Mouse (Mus musculus) olfactory bulb, adult 2 months (tissue): Measurements from ENCODE around the gene Zbtb26. TPM values are rescaled to one million over a fixed set of nuclear protein-coding genes. Genes with fewer than 3 reads are reported as not detected.
A peak's percentile ranks its signal among the peaks of the same experiment; 100 is the strongest.

Source experiments
- H3K27ac ChIP-seq: fragments of 200-500 bp; 2 replicates; pipeline ENCODE4 v1.5.1; 2012; ENCODE audit warnings: low read depth, low read length; ENCODE audit not compliant: insufficient read depth
- H3K4me1 ChIP-seq: fragments of 200-500 bp; 2 replicates; pipeline ENCODE4 v1.6.1; 2012; ENCODE audit warnings: low read length; ENCODE audit not compliant: control insufficient read depth, insufficient read depth
- H3K4me3 ChIP-seq: fragments of 200-500 bp; 2 replicates; pipeline ENCODE4 v1.5.1; 2012; ENCODE audit warnings: mild to moderate bottlenecking, low read depth, low read length, moderate library complexity; ENCODE audit not compliant: insufficient read depth
- CTCF ChIP-seq: fragments of 200-500 bp; IDR thresholded peaks from 2 replicates; pipeline ENCODE4 v1.5.1; 2012; ENCODE audit warnings: low read depth, mild to moderate bottlenecking, low read length, moderate library complexity; ENCODE audit not compliant: insufficient read depth
- POLR2A ChIP-seq: fragments of 200-500 bp; IDR thresholded peaks from 2 replicates; pipeline ENCODE4 v1.6.1; 2012; ENCODE audit warnings: mild to moderate bottlenecking, low read depth, low read length, moderate library complexity; ENCODE audit not compliant: insufficient read depth
- WGBS: fragments of 180-500 bp; shearing (Covaris S2); methylation state at CpG from one replicate; pipeline ENCODE4 v1.1.7; 2018; 5-methylcytosine and 5-hydroxymethylcytosine counted together
- polyA plus RNA-seq: library from polyadenylated mRNA; stranded (reverse); fragments of >200 nt; gene quantifications from 2 replicates; pipeline ENCODE4 v1.2.4, GENCODE M21; 2012; ENCODE audit warnings: low replicate concordance; ENCODE audit not compliant: missing spikeins, insufficient read depth, insufficient read length

The Zbtb26 gene
- polyA plus RNA-seq, 1 experiment: not detected

DNA sequence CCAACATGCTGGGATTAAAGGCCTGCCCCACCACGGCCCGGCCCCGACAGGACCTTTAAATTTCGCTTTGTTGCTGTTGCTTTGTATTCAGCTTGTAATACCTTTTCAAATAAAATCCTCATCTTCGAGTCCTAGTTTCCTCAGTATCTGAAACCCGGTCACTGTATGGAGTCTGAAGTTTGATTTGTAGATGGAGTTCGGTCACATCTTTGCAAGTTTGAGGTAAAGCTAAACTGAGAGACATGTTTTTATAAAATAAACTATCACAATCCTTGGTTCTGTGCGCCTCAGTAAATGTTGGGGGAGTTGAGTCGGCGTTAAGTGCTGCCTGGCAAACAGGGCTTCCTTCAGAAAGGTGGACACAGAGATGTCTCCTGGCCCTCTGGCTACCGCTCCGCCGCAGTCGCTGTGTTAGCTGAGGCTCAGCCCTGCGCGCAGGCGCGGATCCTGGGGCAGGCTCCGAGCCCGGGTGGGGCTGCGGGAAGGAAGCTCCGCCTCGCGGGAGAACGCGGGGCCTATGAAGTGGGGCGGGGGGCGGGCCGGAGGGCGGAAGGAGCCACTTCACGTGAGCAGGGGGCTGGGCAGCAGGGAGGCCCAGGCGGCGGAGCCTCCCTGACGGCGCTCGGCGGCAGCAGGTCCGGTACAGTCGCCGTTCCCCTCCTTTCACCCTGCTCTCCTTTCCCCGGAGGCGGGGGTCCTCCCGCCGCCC is 8.9 kb upstream of the Zbtb26 start:
- TF ChIP-seq POLR2A (peak; percentile 91), CTCF (no peak)
- H3K4me3 ChIP-seq: peak overlapping the region; percentile 90
- H3K4me1 ChIP-seq: peaks cover 9% of the 10 kb centered on the region; the same call in 1 of the 2 replicates
- peak overlapping the region; percentile 46 for H3K27ac ChIP-seq
- WGBS: 5% methylated on average over 44 of the region's 44 CpGs

DNA sequence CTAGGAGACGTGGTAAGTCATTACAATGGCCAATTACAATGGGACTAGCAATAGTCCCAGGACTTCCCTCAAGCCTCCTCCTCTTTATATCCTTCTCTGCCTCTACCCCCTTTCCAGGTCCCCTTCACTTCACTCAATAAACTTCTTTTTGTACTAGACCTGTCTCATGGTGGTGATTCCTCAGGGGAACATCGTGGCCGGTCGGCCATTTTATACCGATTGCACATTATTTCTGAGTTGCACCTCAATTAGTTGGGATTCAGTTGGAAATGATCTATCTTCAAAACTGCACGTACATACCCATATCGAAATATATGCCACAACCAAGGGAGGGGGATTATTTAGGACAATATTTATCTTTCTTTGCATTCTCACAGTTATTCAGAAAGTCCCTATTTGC is 11.3 kb downstream of the Zbtb26 start:
- H3K4me3 ChIP-seq: no peak overlapping the region
- TF ChIP-seq POLR2A (no peak), CTCF (no peak)
- 21% methylated on average over 7 of the region's 7 CpGs for WGBS
- no peak overlapping the region for H3K27ac ChIP-seq
- H3K4me1 ChIP-seq: no peaks in the 10 kb centered on the region

DNA sequence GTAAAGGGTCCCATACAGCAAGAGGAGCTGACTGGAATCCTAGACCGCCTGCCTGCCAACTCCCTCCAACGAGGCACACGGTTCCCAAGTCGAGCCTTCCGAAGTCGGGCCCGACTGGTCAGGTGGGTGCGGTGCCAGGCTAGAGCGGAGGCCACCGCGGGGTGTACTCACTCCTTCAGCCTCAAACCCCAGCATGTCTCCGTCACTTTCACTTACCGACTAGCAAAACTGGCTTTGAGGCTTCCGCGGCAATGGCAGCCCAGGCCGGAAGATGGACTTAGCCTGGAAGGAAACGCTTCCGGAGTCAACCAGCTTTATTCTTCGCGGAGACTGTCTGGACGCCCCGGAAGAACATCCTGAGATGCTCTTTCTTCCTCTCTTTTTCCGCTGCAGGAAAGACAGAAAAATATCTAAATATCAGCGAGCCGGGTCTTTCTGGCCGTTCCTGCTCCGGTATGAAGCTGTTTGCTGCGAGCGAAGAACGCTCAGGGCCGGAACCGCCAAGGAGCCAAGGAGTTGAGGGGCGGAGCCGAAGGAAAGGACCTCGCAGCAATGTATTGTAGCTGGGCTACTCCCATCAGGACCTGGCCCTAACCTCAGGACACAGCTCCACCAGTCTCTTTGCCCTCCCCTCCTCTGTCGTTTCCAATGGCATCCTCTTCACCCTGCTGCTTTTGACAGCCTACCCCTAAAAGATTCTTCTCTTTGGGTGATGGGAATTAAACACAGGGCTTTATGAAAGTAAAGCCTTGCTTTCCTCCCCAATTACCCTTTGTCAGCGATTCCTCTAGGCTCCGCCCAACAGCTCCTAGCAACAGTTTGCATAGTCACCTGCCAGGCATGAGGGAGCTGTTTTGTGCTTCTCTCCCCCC is 12.1 kb downstream of the Zbtb26 start:
- WGBS: under 1% methylated on average over 38 of the region's 38 CpGs

DNA sequence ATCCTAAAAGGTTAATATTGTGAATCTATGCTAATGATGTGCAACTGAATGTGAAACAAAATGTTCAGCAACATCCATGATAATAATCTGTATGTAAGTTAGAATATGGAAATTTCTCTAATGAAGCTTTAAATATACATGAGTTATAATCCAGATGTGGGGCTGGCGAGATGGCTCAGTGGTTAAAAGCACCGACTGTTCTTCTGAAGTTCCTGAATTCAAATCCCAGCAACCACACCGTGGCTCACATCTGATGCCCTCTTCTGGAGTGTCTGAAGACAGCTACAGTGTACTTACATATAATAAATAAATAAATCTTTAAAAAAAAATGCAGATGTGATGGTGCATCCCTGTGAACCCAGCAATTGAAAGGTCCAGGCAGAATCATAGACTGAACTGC is 19.3 kb downstream of the Zbtb26 start:
- Histone ChIP-seq H3K27ac (no peak overlapping the region), H3K4me3 (no peak overlapping the region), H3K4me1 (no peaks in the 10 kb centered on the region)
- WGBS: 27% methylated on average over 3 of the region's 3 CpGs
- TF ChIP-seq CTCF: no peak
- no peak for TF ChIP-seq POLR2A

More for the DNA sequence above, 12.1 kb downstream of the Zbtb26 start:
- H3K27ac ChIP-seq: peak overlapping the region; percentile 83
- H3K4me3 ChIP-seq: peak overlapping the region; percentile 74
- H3K4me1 ChIP-seq: no peaks in the 10 kb centered on the region
- no peak for TF ChIP-seq CTCF
- peak; percentile 47 for TF ChIP-seq POLR2A

DNA sequence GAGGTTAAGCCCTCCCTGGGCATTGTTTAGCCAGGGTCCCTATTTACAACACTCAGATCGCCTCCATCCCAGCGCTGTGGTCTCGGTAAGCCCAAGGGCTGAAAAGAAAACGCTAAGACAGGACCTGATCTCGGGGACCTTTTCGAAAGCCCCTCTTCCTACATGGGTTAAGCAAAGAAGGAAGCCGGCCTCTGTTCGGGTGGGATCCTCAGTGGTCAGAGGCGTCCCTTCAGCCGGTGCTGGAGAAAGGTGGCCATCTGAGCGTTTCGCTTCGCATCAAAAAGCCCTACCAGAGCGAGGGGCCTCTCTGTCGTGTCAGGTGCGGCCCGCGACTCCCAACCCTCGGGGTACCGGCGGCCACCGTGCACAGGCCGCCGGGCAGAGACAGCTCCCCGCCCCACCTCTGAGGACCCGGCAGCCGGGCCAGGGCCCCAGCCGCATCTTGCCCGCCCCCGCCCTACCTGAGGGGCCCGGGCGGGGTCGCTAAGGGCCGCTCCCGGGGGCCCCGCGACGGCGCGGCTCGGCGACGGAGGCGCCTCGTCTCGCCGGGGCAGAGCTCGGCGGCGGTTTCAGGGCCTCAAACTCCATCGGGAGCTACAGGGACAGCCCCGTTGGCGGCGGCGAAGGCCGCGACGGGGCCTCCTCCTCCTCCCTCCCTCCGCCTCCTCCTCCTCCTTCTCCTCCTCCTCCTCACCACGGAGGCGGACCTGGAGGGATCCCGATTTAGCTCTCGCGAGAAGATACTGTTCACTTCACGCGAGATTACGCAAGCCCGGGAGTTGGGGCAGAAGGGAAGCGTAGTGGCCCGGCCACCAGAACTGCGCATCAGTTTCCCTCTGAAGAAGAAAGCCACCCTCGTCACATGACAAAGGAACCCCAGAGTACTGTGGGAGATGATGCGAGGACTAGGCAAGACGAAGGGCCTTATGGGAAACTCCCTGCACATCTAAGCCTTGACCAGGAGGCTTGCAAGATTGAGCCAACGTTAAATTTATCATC is 20.3 kb downstream of the Zbtb26 start, which contains the start of gene Rc3h2:
Rc3h2 (minus strand) TSS at position 598 of the 999 bp plus-strand sequence.
- H3K4me3 ChIP-seq: peak within 1 kb of the TSS; percentile 68
- peak; percentile 94 for TF ChIP-seq POLR2A
- no peak for TF ChIP-seq CTCF
- no peaks in the 10 kb centered on the region for H3K4me1 ChIP-seq
- H3K27ac ChIP-seq: peak within 1 kb of the TSS; percentile 69
- under 1% methylated on average over 75 of the region's 75 CpGs for WGBS

DNA sequence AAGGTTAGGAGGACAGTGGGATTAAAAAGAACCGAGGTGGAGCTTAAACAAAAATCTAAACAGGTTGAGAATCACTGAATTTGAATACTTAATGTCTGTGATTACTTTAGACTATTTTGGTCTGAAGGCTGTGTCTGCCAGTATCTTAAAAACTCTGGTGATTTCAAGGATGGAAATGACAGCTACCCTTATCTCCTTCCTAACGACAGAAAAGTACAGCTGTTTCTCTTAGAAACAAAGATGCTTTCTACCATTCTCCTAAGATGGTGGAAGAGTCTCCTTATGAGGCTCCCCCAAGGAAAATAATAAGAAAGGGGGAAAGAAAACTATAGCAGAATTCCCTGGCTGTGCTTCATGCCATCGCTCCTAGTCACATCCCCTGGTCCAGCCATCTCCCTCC is 21.0 kb downstream of the Zbtb26 start:
- Histone ChIP-seq H3K4me1 (no peaks in the 10 kb centered on the region), H3K4me3 (peak overlapping the region; percentile 68), H3K27ac (peak overlapping the region; percentile 52)
- WGBS: 3% methylated on average over 3 of the region's 3 CpGs
- TF ChIP-seq POLR2A (no peak), CTCF (no peak)

DNA sequence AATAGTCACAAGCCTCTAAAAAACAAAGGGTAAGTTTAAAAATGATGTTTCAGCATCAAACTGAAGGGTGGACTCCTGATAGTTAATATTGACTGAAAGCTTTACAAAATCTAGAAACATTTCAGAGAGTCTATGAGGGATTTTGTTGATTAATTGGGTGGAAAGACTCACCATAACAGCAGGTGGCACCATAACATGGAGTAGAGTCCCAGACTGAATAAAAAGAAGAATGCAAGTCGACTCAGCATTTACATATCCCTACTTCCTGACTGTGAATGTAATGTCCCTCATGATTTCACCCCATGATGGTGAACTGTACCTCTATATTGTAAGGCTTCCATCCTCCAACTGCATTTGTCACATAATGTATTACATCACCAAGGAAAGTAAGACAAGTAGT is 47.4 kb downstream of the Zbtb26 start:
- H3K4me3 ChIP-seq: no peak overlapping the region
- no peak for TF ChIP-seq POLR2A
- no peak for TF ChIP-seq CTCF
- WGBS: 15% methylated on average over 1 of the region's 1 CpGs

DNA sequence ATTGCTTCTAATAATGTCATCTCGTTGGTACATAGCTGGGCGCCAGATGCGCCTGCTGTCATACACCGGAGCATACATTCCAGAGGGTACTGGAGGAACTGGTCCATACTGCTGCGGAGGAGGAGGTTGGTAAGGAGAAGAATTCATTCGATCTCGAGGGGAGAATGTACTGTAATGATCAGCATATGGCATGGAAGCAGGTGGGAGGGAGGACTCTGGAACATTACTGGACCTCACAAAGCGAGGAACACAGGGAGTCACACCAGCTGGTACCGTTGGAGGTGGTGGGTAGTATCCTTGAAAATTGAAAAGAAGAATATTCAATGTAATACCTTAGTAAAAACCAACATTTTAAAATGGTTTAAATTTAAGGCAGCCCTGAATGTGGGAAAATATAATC is 60.0 kb downstream of the Zbtb26 start:
- H3K4me3 ChIP-seq: no peak overlapping the region
- TF ChIP-seq CTCF (no peak), POLR2A (no peak)
- 94% methylated on average over 9 of the region's 9 CpGs for WGBS
- no peaks in the 10 kb centered on the region for H3K4me1 ChIP-seq
- no peak overlapping the region for H3K27ac ChIP-seq

More for the DNA sequence above, 47.4 kb downstream of the Zbtb26 start:
- H3K27ac ChIP-seq: no peak overlapping the region
- no peaks in the 10 kb centered on the region for H3K4me1 ChIP-seq

Other genes with a start within 250 kb of the Zbtb26 start
- gene Olfr366, start 231.6 kb downstream of the Zbtb26 start, polyA plus RNA-seq: not detected in 2 replicates
- not detected in 2 replicates for gene Olfr368, start 116.6 kb downstream of the Zbtb26 start, polyA plus RNA-seq
- gene Pdcl, start 83.8 kb downstream of the Zbtb26 start, polyA plus RNA-seq: not detected in 2 replicates
- 57.9 TPM in 1 of 2 replicates, not detected in the other for gene Rc3h2, start 20.2 kb downstream of the Zbtb26 start, polyA plus RNA-seq
- gene Zbtb6, start within 50 bp of the Zbtb26 start, polyA plus RNA-seq: not detected in 2 replicates
- gene Rabgap1, start 144 bp upstream of the Zbtb26 start, polyA plus RNA-seq: not detected in 2 replicates
- not detected in 2 replicates for gene Gpr21, start 73.2 kb upstream of the Zbtb26 start, polyA plus RNA-seq